ENCODE assay signal across 18 mouse cellular contexts in genomic region chr12:52476036-52476435, GRCm38 (mm10).
"Had no signal": no experiment of that assay in that cellular context is flagged by ENCODE, and none has a peak within 500 bp of the region (broad histone marks: within the 10 kb centered on the region; RNA-seq: fewer than 3 reads in every experiment).

No protein-coding gene starts in this region.

- H3K9ac ChIP-seq: lung, embryonic 14.5 days; midbrain, embryonic 12.5 days; neural tube, embryonic 13.5 days; neural tube, embryonic 15.5 days had no signal

- H3K9me3 ChIP-seq: midbrain, embryonic 10.5 days; midbrain, embryonic 12.5 days; neural tube, embryonic 13.5 days; neural tube, embryonic 15.5 days had no signal

- ATAC-seq: midbrain, embryonic 16.5 days had no signal

- DNase-seq: lung, postnatal 10 days; lung, postnatal 4 days; midbrain, embryonic 14.5 days; retina, postnatal 1 day; right cerebral cortex, adult 18-20 months; right cerebral cortex, postnatal 25 days; right cerebral cortex, postnatal 4 days; spleen, adult 18-20 months; thymus, adult 2 months; thymus, postnatal 25 days; thymus, postnatal 4 days had no signal

- H3K27me3 ChIP-seq: midbrain, embryonic 12.5 days; neural tube, embryonic 13.5 days; neural tube, embryonic 15.5 days had no signal

- H3K27ac ChIP-seq: midbrain, embryonic 10.5 days; midbrain, embryonic 12.5 days; neural tube, embryonic 13.5 days; neural tube, embryonic 15.5 days had no signal

- H3K4me1 ChIP-seq: neural tube, embryonic 15.5 days had no signal

- H3K4me3 ChIP-seq: midbrain, embryonic 10.5 days; midbrain, embryonic 12.5 days; myocyte; neural tube, embryonic 13.5 days; neural tube, embryonic 15.5 days had no signal

- H3K36me3 ChIP-seq: midbrain, embryonic 10.5 days; midbrain, embryonic 12.5 days; neural tube, embryonic 13.5 days; neural tube, embryonic 15.5 days had no signal

- H3K4me2 ChIP-seq: lung, embryonic 14.5 days; midbrain, embryonic 12.5 days; neural tube, embryonic 13.5 days; neural tube, embryonic 15.5 days had no signal
